Mouse (Mus musculus): ENCODE data around the gene Mmp14. TPM values are rescaled to one million over a fixed set of nuclear protein-coding genes. Genes with fewer than 3 reads are reported as not detected.

The Mmp14 gene
- polyA plus RNA-seq, 1 experiment = 118 TPM

DNA sequence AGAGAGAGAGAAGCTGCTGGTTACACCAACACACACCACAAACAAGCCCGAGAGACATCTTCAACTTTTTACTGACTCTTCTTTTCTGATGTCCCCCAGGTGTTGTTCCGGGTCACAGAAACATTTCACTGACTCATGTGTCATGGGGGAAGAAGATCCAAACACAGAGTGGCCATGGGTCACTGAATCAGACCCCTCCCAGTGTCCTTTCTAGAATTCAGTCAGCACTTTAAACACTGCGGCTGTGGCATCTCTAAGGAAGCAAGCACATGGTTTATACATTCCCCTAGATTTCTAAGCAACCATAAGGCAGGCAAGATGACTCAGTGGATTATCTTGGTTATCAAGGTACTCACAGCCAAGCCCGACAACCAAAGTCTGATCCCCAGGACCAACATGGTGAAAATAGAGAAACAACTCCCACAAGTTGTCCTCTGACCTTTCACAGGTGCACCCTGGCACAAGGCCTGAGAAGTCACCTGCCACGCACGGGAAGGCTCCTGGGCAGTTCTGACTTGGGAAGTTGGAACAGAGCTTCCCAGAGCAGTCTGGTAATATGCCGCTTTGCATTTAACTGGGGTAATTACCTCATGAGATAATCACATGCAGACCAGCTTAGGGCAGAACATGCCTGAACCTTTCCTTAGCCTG is 45.3 kb upstream of the Mmp14 start:
- H3ac ChIP-seq (ENCODE audit: control insufficient read depth, insufficient read length, low read depth) = no peak overlapping the region
- H3K4me3 ChIP-seq (ENCODE audit: insufficient read depth, poor library complexity, severe bottlenecking) = no peak overlapping the region
- no peaks in the 10 kb centered on the region for H3K79me2 ChIP-seq (ENCODE audit: control insufficient read depth, insufficient read depth)
- H3K27me3 ChIP-seq (ENCODE audit: control insufficient read depth, insufficient read depth, insufficient read length) = no peaks in the 10 kb centered on the region
- no peaks in the 10 kb centered on the region for H3K79me3 ChIP-seq (ENCODE audit: low read depth)
- no peaks in the 10 kb centered on the region for H3K36me3 ChIP-seq (ENCODE audit: control insufficient read depth, insufficient read depth)
- TF ChIP-seq MYOG (IDR thresholded peaks at IDR 0.05; ENCODE audit: control insufficient read depth, extremely low read depth, insufficient read length) (no peak), CTCF (IDR thresholded peaks at IDR 0.05; ENCODE audit: control insufficient read depth, insufficient read depth, insufficient read length) (no peak), FOSL1 (IDR thresholded peaks at IDR 0.05; ENCODE audit: insufficient read depth, low read length, poor library complexity, severe bottlenecking) (no peak), MYOD1 (IDR thresholded peaks at IDR 0.05; ENCODE audit: control insufficient read depth, insufficient read length, low read depth) (no peak)

DNA sequence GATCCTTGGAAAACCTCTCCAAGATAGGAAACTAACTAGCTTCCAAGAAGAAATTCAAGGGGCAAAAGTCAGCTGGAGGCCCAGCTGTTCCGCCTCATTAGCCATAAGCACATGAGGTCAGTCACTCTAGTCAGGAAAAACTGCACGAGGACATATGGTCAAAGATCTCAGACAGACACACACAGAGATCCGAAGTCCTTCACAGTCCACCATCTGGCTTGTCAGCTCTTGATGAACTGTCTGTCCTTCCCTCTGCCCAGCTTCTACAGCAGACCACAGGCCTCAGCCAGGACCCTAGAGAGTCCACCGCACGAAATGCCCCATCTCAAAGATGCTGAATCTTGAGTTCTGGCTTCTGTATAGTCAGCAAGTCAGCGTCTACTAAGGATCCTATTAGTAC is 43.9 kb upstream of the Mmp14 start:
- no peaks in the 10 kb centered on the region for H3K79me3 ChIP-seq (ENCODE audit: low read depth)
- no peaks in the 10 kb centered on the region for H3K36me3 ChIP-seq (ENCODE audit: control insufficient read depth, insufficient read depth)
- H3K27me3 ChIP-seq (ENCODE audit: control insufficient read depth, insufficient read depth, insufficient read length) = no peaks in the 10 kb centered on the region
- H3ac ChIP-seq (ENCODE audit: control insufficient read depth, insufficient read length, low read depth) = no peak overlapping the region
- H3K4me3 ChIP-seq (ENCODE audit: insufficient read depth, poor library complexity, severe bottlenecking) = no peak overlapping the region
- TF ChIP-seq MYOG (IDR thresholded peaks at IDR 0.05; ENCODE audit: control insufficient read depth, extremely low read depth, insufficient read length) = no peak
- TF ChIP-seq FOSL1 (IDR thresholded peaks at IDR 0.05; ENCODE audit: insufficient read depth, low read length, poor library complexity, severe bottlenecking) = no peak
- TF ChIP-seq CEBPB (IDR thresholded peaks at IDR 0.05; ENCODE audit: low read depth) = no peak
- H3K79me2 ChIP-seq (ENCODE audit: control insufficient read depth, insufficient read depth) = no peaks in the 10 kb centered on the region

DNA sequence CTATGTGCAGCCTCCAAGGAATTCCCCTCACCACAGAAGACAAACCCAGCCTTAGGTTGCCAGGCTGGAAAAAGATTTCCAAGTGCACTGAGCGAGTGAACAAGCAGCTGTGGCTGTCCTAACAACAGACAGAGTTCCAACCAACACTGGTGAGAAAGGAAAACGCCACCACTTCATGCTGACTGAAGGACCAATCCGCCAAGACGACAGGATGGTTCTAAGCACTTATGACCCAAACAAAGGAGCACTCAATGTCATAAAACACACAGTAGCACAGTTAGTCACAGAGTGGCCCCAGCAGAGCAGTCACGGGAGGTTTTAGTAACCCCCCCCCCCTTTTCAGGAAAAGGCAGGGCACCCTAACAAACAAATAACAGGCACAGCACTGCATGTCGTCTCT is 40.6 kb upstream of the Mmp14 start:
- Histone ChIP-seq H3K27me3 (ENCODE audit: control insufficient read depth, insufficient read depth, insufficient read length) (no peaks in the 10 kb centered on the region), H3ac (ENCODE audit: control insufficient read depth, insufficient read length, low read depth) (no peak overlapping the region), H3K4me3 (ENCODE audit: insufficient read depth, poor library complexity, severe bottlenecking) (no peak overlapping the region), H3K79me3 (ENCODE audit: low read depth) (no peaks in the 10 kb centered on the region), H3K36me3 (ENCODE audit: control insufficient read depth, insufficient read depth) (no peaks in the 10 kb centered on the region), H3K79me2 (ENCODE audit: control insufficient read depth, insufficient read depth) (no peaks in the 10 kb centered on the region)
- TF ChIP-seq MYOG (IDR thresholded peaks at IDR 0.05; ENCODE audit: control insufficient read depth, extremely low read depth, insufficient read length) = no peak
- no peak for TF ChIP-seq USF1 (IDR thresholded peaks at IDR 0.05; ENCODE audit: low read depth)
- no peak for TF ChIP-seq MAX (IDR thresholded peaks at IDR 0.05)
- no peak for TF ChIP-seq CEBPB (IDR thresholded peaks at IDR 0.05; ENCODE audit: low read depth)
- TF ChIP-seq MYOD1 (IDR thresholded peaks at IDR 0.05; ENCODE audit: control insufficient read depth, insufficient read length, low read depth) = no peak
- TF ChIP-seq FOSL1 (IDR thresholded peaks at IDR 0.05; ENCODE audit: insufficient read depth, low read length, poor library complexity, severe bottlenecking) = no peak
- no peak for TF ChIP-seq CTCF (IDR thresholded peaks at IDR 0.05; ENCODE audit: control insufficient read depth, insufficient read depth, insufficient read length)

DNA sequence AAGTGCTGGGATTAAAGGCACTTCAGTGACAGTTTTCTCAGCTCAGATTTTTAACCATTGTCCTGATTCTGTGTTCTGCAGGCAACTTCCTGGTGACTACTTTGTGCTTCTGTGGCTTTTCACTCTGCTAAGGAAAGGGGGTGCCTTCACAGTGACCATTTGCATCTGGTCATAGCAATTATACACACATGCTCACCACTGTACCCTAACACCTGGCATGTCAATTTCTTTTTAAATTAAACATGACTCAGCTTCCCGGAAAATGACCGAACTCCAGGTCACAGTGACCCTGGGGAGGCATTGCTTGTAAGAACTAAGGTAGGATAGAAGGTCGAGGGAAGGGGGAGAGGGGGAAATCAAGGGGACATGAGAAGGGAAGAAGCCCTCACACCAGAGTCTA is 37.6 kb upstream of the Mmp14 start:
- no peak overlapping the region for H3K4me3 ChIP-seq (ENCODE audit: insufficient read depth, poor library complexity, severe bottlenecking)
- no peaks in the 10 kb centered on the region for H3K79me3 ChIP-seq (ENCODE audit: low read depth)
- no peaks in the 10 kb centered on the region for H3K79me2 ChIP-seq (ENCODE audit: control insufficient read depth, insufficient read depth)
- TF ChIP-seq MAX (IDR thresholded peaks at IDR 0.05) (no peak), USF1 (IDR thresholded peaks at IDR 0.05; ENCODE audit: low read depth) (no peak), CEBPB (IDR thresholded peaks at IDR 0.05; ENCODE audit: low read depth) (no peak), MYOD1 (IDR thresholded peaks at IDR 0.05; ENCODE audit: control insufficient read depth, insufficient read length, low read depth) (peak; percentile 53), CTCF (IDR thresholded peaks at IDR 0.05; ENCODE audit: control insufficient read depth, insufficient read depth, insufficient read length) (no peak), FOSL1 (IDR thresholded peaks at IDR 0.05; ENCODE audit: insufficient read depth, low read length, poor library complexity, severe bottlenecking) (no peak)
- no peak overlapping the region for H3ac ChIP-seq (ENCODE audit: control insufficient read depth, insufficient read length, low read depth)
- H3K36me3 ChIP-seq (ENCODE audit: control insufficient read depth, insufficient read depth) = no peaks in the 10 kb centered on the region
- H3K27me3 ChIP-seq (ENCODE audit: control insufficient read depth, insufficient read depth, insufficient read length) = no peaks in the 10 kb centered on the region

DNA sequence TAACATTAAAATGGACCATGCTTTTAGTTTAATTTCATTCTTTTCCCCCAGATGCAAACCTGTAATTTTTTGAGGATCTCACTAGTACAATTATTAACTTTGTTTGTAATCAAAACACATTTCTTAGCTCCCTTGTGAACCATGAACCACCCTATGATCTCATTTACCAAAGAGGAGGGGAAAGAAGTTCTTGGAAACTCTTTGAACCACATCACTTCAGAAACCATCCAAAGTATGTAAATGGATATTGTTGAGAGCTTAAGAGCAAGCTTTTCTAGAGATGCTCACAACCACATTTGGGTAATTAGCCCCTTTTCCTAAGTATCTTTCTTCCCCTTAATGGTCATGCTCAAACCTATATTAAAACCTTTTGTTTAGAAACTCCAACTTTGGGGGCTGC is 37.1 kb upstream of the Mmp14 start:
- no peak overlapping the region for H3ac ChIP-seq (ENCODE audit: control insufficient read depth, insufficient read length, low read depth)
- no peaks in the 10 kb centered on the region for H3K79me2 ChIP-seq (ENCODE audit: control insufficient read depth, insufficient read depth)
- H3K36me3 ChIP-seq (ENCODE audit: control insufficient read depth, insufficient read depth) = no peaks in the 10 kb centered on the region
- no peak overlapping the region for H3K4me3 ChIP-seq (ENCODE audit: insufficient read depth, poor library complexity, severe bottlenecking)
- H3K79me3 ChIP-seq (ENCODE audit: low read depth) = no peaks in the 10 kb centered on the region
- TF ChIP-seq CTCF (IDR thresholded peaks at IDR 0.05; ENCODE audit: control insufficient read depth, insufficient read depth, insufficient read length) = no peak
- TF ChIP-seq MYOG (IDR thresholded peaks at IDR 0.05; ENCODE audit: control insufficient read depth, extremely low read depth, insufficient read length) = no peak
- no peak for TF ChIP-seq MYOD1 (IDR thresholded peaks at IDR 0.05; ENCODE audit: control insufficient read depth, insufficient read length, low read depth)
- no peak for TF ChIP-seq FOSL1 (IDR thresholded peaks at IDR 0.05; ENCODE audit: insufficient read depth, low read length, poor library complexity, severe bottlenecking)
- TF ChIP-seq MAX (IDR thresholded peaks at IDR 0.05) = no peak
- no peak for TF ChIP-seq USF1 (IDR thresholded peaks at IDR 0.05; ENCODE audit: low read depth)
- TF ChIP-seq CEBPB (IDR thresholded peaks at IDR 0.05; ENCODE audit: low read depth) = no peak
- H3K27me3 ChIP-seq (ENCODE audit: control insufficient read depth, insufficient read depth, insufficient read length) = no peaks in the 10 kb centered on the region

DNA sequence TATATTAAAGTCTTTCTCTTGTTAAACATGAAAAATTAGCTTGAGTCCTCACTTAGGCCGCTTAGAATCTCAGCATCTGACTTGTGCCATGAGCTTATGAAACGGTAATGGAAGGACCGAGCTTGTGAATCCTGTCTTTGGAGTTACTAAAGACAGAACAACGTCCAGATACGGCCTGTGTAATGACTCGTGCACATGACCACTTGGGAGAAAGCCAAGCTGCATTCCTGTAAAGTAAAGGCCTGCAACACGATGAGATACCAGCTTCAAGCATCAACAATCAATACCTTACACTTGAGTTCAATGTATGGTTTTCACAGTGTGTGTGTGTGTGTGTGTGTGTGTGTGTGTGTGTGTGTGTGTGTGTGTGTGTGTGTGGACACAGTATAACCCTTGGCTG is 34.7 kb upstream of the Mmp14 start:
- no peaks in the 10 kb centered on the region for H3K36me3 ChIP-seq (ENCODE audit: control insufficient read depth, insufficient read depth)
- no peaks in the 10 kb centered on the region for H3K79me3 ChIP-seq (ENCODE audit: low read depth)
- no peak overlapping the region for H3K4me3 ChIP-seq (ENCODE audit: insufficient read depth, poor library complexity, severe bottlenecking)
- no peak overlapping the region for H3ac ChIP-seq (ENCODE audit: control insufficient read depth, insufficient read length, low read depth)
- H3K27me3 ChIP-seq (ENCODE audit: control insufficient read depth, insufficient read depth, insufficient read length) = no peaks in the 10 kb centered on the region
- TF ChIP-seq MAX (IDR thresholded peaks at IDR 0.05) (no peak), FOSL1 (IDR thresholded peaks at IDR 0.05; ENCODE audit: insufficient read depth, low read length, poor library complexity, severe bottlenecking) (no peak), USF1 (IDR thresholded peaks at IDR 0.05; ENCODE audit: low read depth) (no peak), MYOD1 (IDR thresholded peaks at IDR 0.05; ENCODE audit: control insufficient read depth, insufficient read length, low read depth) (no peak), MYOG (IDR thresholded peaks at IDR 0.05; ENCODE audit: control insufficient read depth, extremely low read depth, insufficient read length) (no peak), CTCF (IDR thresholded peaks at IDR 0.05; ENCODE audit: control insufficient read depth, insufficient read depth, insufficient read length) (no peak), CEBPB (IDR thresholded peaks at IDR 0.05; ENCODE audit: low read depth) (no peak)
- no peaks in the 10 kb centered on the region for H3K79me2 ChIP-seq (ENCODE audit: control insufficient read depth, insufficient read depth)

All from C2C12 (cell line).